Mouse (Mus musculus) midbrain, embryonic 12.5 days (tissue): ENCODE results near the gene Elavl3. TPM values are rescaled to one million over a fixed set of nuclear protein-coding genes. Genes with fewer than 3 reads are reported as not detected.

Experiments used
- ATAC-seq: fragments of 200-750 bp; cut with Nextera tagmentation; 2 replicates; pipeline ENCODE4 v1.8.0; 2017; ENCODE audit warnings: low read depth, moderate TSS enrichment, moderate library complexity; ENCODE audit not compliant: low FRiP score
- H3K27ac ChIP-seq: fragments of 300-500 bp; sonication (generic); replicated peaks from 2 replicates; pipeline ENCODE4 v1.5.1; 2016; ENCODE audit warnings: mild to moderate bottlenecking
- H3K27me3 ChIP-seq: fragments of 300-500 bp; sonication (generic); 2 replicates; pipeline ENCODE4 v1.6.1; 2016; ENCODE audit warnings: mild to moderate bottlenecking
- H3K36me3 ChIP-seq: fragments of 300-500 bp; sonication (generic); 2 replicates; pipeline ENCODE4 v1.6.1; 2016
- H3K4me1 ChIP-seq: fragments of 300-500 bp; sonication (generic); 2 replicates; pipeline ENCODE4 v1.6.1; 2016
- H3K4me2 ChIP-seq: fragments of 300-500 bp; sonication (generic); replicated peaks from 2 replicates; pipeline ENCODE4 v1.6.1; 2016; ENCODE audit warnings: mild to moderate bottlenecking, moderate library complexity
- H3K4me3 ChIP-seq: fragments of 300-500 bp; sonication (generic); 2 replicates; pipeline ENCODE4 v1.5.1; 2016; ENCODE audit warnings: mild to moderate bottlenecking
- H3K9ac ChIP-seq: fragments of 300-500 bp; sonication (generic); replicated peaks from 2 replicates; pipeline ENCODE4 v1.6.1; 2016; ENCODE audit warnings: mild to moderate bottlenecking, moderate library complexity
- H3K9me3 ChIP-seq: fragments of 300-500 bp; sonication (generic); 2 replicates; pipeline ENCODE4 v1.6.1; 2016; ENCODE audit warnings: mild to moderate bottlenecking
- WGBS: fragments of 180-500 bp; shearing (Covaris S2); methylation state at CpG from one replicate; pipeline ENCODE4 v1.1.7; 2016; 5-methylcytosine and 5-hydroxymethylcytosine counted together
- polyA plus RNA-seq: library from polyadenylated mRNA; unstranded; fragments of >200 nt; fragmentation: Nextera tagmentation; extraction: Ambion mirVana; gene quantifications from 2 replicates; pipeline ENCODE4 v1.2.1, GENCODE M21; 2016

Gene Elavl3
- polyA plus RNA-seq, 1 experiment from 2014 or later, result 60.4 TPM

DNA sequence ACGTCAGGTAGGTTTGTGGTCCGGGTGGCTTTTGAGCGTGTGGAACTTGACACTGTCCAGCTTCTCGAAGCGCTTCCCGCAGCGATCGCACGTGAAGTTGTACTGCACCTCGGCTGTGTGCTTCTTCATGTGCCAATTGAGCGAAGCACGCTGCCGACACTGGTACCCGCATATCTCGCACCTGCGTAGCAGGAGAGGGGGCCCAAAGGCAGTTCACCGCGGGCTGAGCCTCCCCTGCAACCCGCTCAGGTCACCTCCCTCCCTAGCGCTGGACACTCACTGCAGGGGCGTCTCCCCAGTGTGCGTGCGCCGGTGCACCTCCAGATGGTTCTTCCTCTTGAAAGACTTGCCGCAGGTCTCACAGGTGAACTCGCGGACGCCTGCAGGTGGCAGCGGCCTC lies 3.9 kb upstream of the Elavl3 start:
- no peak overlapping the region for H3K4me3 ChIP-seq
- peaks cover 14% of the 10 kb centered on the region for H3K4me1 ChIP-seq
- WGBS, result 43% methylated on average over 29 of the region's 29 CpGs
- peaks cover 46% of the 10 kb centered on the region for H3K27me3 ChIP-seq
- no peak overlapping the region for H3K4me2 ChIP-seq
- peaks cover 35% of the 10 kb centered on the region for H3K36me3 ChIP-seq
- H3K9me3 ChIP-seq, result no peaks in the 10 kb centered on the region
- H3K9ac ChIP-seq, result no peak overlapping the region
- no peak overlapping the region for H3K27ac ChIP-seq
- ATAC-seq, result no peak

DNA sequence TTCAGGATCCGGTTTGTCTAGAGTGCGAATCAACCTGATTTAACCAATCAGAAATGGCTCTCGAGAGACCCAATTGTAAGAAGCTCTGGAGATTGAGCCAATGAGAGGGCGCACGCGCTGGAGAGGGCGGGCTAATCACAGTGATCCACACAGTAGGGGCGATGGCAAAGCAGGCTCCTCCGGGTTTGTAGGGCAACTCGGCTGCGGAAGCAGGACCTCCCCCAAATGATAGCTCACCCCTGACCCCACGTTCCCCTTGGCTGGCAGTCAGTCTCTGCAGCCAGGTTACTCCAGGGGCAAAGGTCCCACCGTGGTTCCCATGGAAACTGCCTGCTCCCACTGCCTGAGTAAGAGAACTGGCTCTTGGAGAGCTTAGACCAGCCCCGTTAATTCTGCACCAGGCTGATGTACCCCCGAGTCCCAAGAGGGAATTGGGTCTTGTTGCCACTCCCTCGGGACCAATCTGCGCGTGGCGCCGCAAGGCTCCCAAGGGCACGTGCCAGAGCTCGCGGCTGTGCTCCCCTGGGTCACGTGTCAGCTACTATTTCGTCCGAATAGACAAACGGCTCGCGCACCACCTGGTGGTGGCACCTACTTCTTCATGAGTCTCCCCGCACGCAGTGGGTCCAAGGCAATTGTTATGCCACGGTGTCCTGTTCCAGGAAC lies 2.7 kb upstream of the Elavl3 start:
- H3K9me3 ChIP-seq, result no peaks in the 10 kb centered on the region
- H3K27me3 ChIP-seq, result peaks cover 47% of the 10 kb centered on the region
- H3K4me1 ChIP-seq, result peaks cover 23% of the 10 kb centered on the region
- H3K27ac ChIP-seq, result peak overlapping the region; percentile 36; the same call in 1 of the 2 replicates
- H3K4me3 ChIP-seq, result peak overlapping the region; percentile 13
- peak; percentile 11; the same call in 1 of the 2 replicates for ATAC-seq
- H3K4me2 ChIP-seq, result peak overlapping the region; percentile 45
- peaks cover 27% of the 10 kb centered on the region for H3K36me3 ChIP-seq
- 2% methylated on average over 32 of the region's 32 CpGs for WGBS
- H3K9ac ChIP-seq, result no peak overlapping the region

DNA sequence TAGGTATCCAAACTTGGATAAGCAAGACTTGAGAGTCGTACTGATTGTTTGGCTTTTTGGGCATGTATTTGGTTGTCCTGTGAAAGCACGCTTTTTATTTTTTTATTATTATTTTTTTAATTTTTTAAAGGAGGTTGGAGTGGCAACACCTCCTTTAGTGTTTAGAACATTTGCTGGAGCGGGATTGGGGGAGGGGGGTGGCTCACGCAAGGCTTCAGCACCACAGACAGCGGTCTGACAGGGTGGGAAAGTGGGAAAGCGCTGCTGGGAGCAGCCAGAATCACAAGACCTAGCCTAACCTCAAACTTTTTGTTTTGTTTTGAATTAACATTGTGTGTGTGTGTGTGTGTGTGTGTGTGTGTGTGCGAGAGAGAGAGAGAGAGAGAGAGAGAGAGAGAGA lies 1.8 kb upstream of the Elavl3 start:
- ATAC-seq, result no peak
- Histone ChIP-seq H3K27me3 (peaks cover 47% of the 10 kb centered on the region), H3K9ac (no peak overlapping the region), H3K9me3 (no peaks in the 10 kb centered on the region), H3K4me2 (no peak overlapping the region), H3K36me3 (peaks cover 23% of the 10 kb centered on the region), H3K27ac (no peak overlapping the region), H3K4me3 (no peak overlapping the region), H3K4me1 (peaks cover 32% of the 10 kb centered on the region)
- 36% methylated on average over 6 of the region's 7 CpGs for WGBS

- Histone ChIP-seq H3K4me2 (peak overlapping the region; percentile 73), H3K27me3 (peaks cover 44% of the 10 kb centered on the region), H3K4me3 (peak overlapping the region; percentile 95), H3K27ac (peak overlapping the region; percentile 93), H3K36me3 (0 out of 2 replicates have a peak, but pooled peaks cover 3% of the 10 kb centered on the region), H3K4me1 (peaks cover 52% of the 10 kb centered on the region), H3K9me3 (no peaks in the 10 kb centered on the region), H3K9ac (peak overlapping the region; percentile 96)
- ATAC-seq, result peak; percentile 32
- 1% methylated on average over 54 of the region's 67 CpGs for WGBS
These were observed 464 bp downstream of the Elavl3 start for GRCm38 (mm10) chr9:22051161-22051957.

DNA sequence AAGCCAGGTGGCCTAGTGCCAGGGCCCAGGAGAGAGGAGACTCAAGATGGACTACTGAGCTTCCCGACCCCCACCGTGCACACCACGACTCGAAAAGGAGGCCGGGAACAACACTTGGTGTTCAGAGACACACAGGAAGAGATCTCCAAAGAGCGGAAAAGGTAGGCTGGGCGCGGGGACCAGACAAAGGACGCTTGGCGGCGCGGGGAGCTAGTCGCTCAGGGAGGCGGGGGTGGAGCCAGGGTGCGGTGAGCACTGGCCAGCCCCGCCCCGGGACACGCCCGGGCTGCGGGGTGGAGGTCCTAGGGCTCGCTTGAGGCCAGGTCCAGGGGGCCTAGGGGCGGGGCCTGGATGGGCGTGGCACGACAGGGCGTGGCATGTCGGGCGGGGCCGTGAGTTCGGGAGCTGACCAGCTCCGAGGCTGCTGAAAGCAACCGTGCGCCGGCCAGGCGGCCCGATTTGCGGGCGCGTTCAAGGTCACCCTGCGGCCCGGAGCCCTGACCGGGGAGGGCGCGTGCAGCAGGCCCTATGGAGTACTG lies 1.4 kb downstream of the Elavl3 start:
- Histone ChIP-seq H3K4me1 (peaks cover 52% of the 10 kb centered on the region), H3K9ac (peak overlapping the region; percentile 96), H3K27me3 (peaks cover 36% of the 10 kb centered on the region), H3K4me2 (peak overlapping the region; percentile 73), H3K36me3 (0 out of 2 replicates have a peak, but pooled peaks cover 3% of the 10 kb centered on the region), H3K27ac (peak overlapping the region; percentile 93), H3K4me3 (peak overlapping the region; percentile 95), H3K9me3 (no peaks in the 10 kb centered on the region)
- WGBS, result under 1% methylated on average over 34 of the region's 43 CpGs
- ATAC-seq, result peak; percentile 65

DNA sequence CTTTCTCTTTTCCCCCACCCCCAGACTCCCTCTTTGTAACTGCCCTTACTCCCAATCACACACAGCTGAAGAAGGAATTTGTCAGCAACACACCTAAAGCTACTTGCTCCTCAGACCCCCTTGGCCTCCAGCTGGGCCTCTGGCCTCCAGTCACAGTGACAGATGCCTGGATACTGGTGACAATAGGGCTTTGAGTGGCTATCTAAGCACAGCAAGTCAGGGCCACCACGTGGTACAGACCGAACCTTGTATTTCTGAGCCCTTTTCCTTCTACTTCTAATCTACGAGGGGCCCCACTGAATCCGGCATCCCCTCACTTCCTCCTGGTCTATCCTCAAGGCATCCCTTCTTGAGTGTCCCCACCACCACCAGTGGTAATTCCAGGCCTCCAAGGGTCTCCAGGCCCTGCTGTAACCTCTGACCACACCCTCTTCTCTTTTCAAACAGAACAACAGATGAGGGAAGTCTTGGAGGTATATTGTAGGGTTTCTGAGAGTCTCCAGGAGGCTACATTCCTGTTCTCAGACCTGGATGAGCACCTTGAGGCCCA lies 2.0 kb downstream of the Elavl3 start:
- Histone ChIP-seq H3K4me2 (peak overlapping the region; percentile 73), H3K9ac (peak overlapping the region; percentile 96), H3K4me3 (peak overlapping the region; percentile 95), H3K36me3 (0 out of 2 replicates have a peak, but pooled peaks cover 3% of the 10 kb centered on the region), H3K4me1 (peaks cover 47% of the 10 kb centered on the region), H3K9me3 (no peaks in the 10 kb centered on the region), H3K27me3 (peaks cover 32% of the 10 kb centered on the region), H3K27ac (peak overlapping the region; percentile 93)
- 19% methylated on average over 4 of the region's 4 CpGs for WGBS
- ATAC-seq, result no peak

DNA sequence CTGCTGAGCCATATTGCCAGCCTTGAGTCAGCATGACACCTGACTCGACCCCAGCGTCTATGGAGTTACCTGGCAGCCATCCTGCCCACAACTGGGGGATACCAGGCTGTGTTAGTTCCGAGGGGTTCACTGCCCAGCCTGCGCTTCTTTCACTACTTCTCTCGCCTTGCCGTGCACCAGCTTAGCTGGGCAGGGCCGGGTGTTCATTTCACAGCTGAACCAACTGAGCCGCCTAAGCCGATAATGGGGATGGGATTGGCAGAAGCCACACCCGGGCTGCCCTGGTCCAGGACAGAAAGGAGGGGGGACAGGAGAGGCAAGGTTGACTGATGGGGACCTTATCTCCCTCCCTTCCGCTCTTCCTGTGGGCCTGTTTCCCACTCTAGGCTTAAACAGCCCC lies 2.5 kb downstream of the Elavl3 start:
- H3K9ac ChIP-seq, result peak overlapping the region; percentile 96
- H3K4me3 ChIP-seq, result peak overlapping the region; percentile 95
- no peaks in the 10 kb centered on the region for H3K9me3 ChIP-seq
- 0 out of 2 replicates have a peak, but pooled peaks cover 3% of the 10 kb centered on the region for H3K36me3 ChIP-seq
- no peak for ATAC-seq
- peak overlapping the region; percentile 73 for H3K4me2 ChIP-seq
- H3K4me1 ChIP-seq, result peaks cover 42% of the 10 kb centered on the region
- H3K27ac ChIP-seq, result peak overlapping the region; percentile 93
- WGBS, result 65% methylated on average over 10 of the region's 11 CpGs
- peaks cover 27% of the 10 kb centered on the region for H3K27me3 ChIP-seq

DNA sequence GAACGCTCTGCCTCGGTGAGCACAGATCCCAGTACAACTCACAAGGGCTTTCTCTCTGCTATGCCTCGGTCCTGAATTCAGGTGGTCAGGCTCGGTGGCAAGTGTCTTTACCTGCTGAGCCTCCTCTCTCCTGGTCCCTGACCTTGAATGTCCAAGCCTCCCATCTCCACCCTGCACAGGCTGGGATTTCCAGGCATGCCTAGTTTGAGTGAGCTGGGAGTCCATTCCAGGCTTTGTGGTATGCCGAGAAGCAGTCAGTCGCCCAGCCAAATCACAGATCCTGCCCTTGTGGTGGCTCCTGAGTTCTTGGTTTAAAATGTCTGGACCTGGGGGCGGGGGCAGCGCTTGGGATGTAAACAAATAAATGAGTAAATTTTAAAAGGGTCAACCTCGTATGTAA lies 4.5 kb downstream of the Elavl3 start:
- WGBS, result 64% methylated on average over 9 of the region's 9 CpGs
- ATAC-seq, result no peak
- Histone ChIP-seq H3K9me3 (no peaks in the 10 kb centered on the region), H3K9ac (no peak overlapping the region; the same call in 1 of the 2 replicates), H3K27ac (no peak overlapping the region), H3K36me3 (0 out of 2 replicates have a peak, but pooled peaks cover 3% of the 10 kb centered on the region), H3K4me3 (no peak overlapping the region), H3K4me1 (peaks cover 45% of the 10 kb centered on the region), H3K4me2 (peak overlapping the region; percentile 73; the same call in 1 of the 2 replicates), H3K27me3 (peaks cover 17% of the 10 kb centered on the region)

GRCm38 (mm10) chr9:22041832-22042231 lies 10.0 kb downstream of the Elavl3 start:
- no peak overlapping the region for H3K4me2 ChIP-seq
- no peaks in the 10 kb centered on the region for H3K27me3 ChIP-seq
- H3K4me3 ChIP-seq, result no peak overlapping the region
- peaks cover 8% of the 10 kb centered on the region; the same call in 1 of the 2 replicates for H3K4me1 ChIP-seq
- H3K9me3 ChIP-seq, result no peaks in the 10 kb centered on the region
- H3K9ac ChIP-seq, result no peak overlapping the region
- H3K27ac ChIP-seq, result no peak overlapping the region
- ATAC-seq, result no peak
- 71% methylated on average over 2 of the region's 2 CpGs for WGBS
- H3K36me3 ChIP-seq, result peaks cover 4% of the 10 kb centered on the region; the same call in 1 of the 2 replicates

GRCm38 (mm10) chr9:22037826-22038225 lies 14.0 kb downstream of the Elavl3 start:
- Histone ChIP-seq H3K4me3 (no peak overlapping the region), H3K4me2 (no peak overlapping the region), H3K4me1 (peaks cover 24% of the 10 kb centered on the region), H3K36me3 (peaks cover 40% of the 10 kb centered on the region), H3K27me3 (no peaks in the 10 kb centered on the region), H3K9me3 (no peaks in the 10 kb centered on the region), H3K9ac (no peak overlapping the region), H3K27ac (no peak overlapping the region)
- ATAC-seq, result no peak
- 87% methylated on average over 10 of the region's 10 CpGs for WGBS

DNA sequence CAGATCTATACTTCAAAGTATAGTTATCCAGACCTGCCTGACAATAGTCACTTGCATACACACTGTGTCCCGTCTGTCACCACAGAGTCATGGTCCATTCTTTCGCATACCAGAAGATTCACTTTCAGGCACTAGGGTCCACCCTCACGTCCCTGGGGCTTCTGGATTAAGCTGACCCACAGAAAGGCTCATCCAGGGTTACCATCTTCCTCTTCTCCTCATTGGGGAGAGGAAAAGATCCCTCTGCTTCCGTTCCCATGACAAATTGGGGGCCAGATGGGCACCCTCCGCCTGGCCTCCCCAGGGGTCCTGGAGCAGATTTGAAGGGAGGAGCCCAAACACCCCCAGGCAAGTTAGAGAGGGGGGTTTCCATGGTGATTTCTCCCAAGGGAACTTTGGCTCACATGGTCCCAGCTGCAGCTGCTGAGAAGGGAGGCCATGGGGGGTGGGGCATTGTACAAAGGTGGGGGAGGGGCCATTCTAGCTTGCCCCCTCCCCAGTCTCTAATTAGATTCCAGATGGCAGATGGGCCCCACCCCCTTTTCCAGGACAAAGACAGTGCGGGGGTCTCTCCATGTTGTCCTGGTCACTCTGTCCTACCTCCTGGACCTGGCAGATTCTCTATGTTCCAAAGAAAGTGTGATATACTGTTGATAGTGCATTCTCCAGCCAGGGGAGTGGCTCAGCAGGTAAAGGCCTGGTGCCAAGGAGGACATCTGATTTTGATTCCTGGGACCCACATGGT lies 16.4 kb downstream of the Elavl3 start:
- ATAC-seq, result peak; percentile 81
- peaks cover 20% of the 10 kb centered on the region for H3K4me1 ChIP-seq
- WGBS, result 29% methylated on average over 6 of the region's 6 CpGs
- H3K9me3 ChIP-seq, result no peaks in the 10 kb centered on the region
- H3K9ac ChIP-seq, result no peak overlapping the region
- no peaks in the 10 kb centered on the region for H3K27me3 ChIP-seq
- no peak overlapping the region for H3K4me3 ChIP-seq
- H3K36me3 ChIP-seq, result peaks cover 59% of the 10 kb centered on the region
- peak overlapping the region; percentile 79 for H3K27ac ChIP-seq
- 0 out of 2 replicates have a peak overlapping the region, but pooled peaks have one; percentile 3 for H3K4me2 ChIP-seq
